Mouse (Mus musculus): ENCODE measurements around the gene Glud1. TPM values are rescaled to one million over a fixed set of nuclear protein-coding genes. Genes with fewer than 3 reads are reported as not detected.

The Glud1 gene
- polyA plus RNA-seq, 2 experiments, result 145 to 186 TPM

DNA sequence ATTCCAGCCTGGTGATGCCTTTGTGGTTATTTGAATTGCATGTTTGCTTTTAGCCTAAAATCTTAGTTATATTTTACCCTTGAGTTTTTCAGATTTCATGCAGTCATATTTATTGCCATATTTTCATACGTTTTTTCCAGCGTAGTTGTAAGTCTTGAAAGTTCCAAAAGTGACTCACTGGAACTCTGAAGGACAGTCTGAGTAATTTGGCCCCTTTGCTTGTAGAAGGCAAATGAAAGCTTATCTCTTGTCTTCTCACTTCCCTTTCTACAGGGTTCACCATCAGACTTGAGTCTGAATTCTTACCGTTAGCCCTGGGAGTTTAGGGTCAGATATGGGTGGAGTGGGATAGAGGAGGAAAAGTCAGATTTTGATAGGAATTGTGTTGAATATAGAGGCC, 16.1 kb downstream of the Glud1 start:
- H3K4me2 ChIP-seq (ENCODE audit: low read depth), result no peak overlapping the region
- H3K4me1 ChIP-seq (replicated peaks; ENCODE audit: control insufficient read depth in 2 of 2, insufficient read depth in 2 of 2, low read length in 1 of 2), result no peaks in the 10 kb centered on the region
- no peaks in the 10 kb centered on the region for H3K27me3 ChIP-seq (ENCODE audit: control insufficient read depth, insufficient read depth, low read length)
- ATAC-seq (ENCODE audit: insufficient read depth) (no peak), DNase-seq (ENCODE audit: low read depth in 3 of 3, low spot score in 3 of 3) (no peak)
- no peaks in the 10 kb centered on the region for H3K9me3 ChIP-seq (ENCODE audit: control insufficient read depth, low read length)
- TF ChIP-seq CTCF (IDR thresholded peaks at IDR 0.05; ENCODE audit: low read depth), result no peak
- no peak overlapping the region for H3K27ac ChIP-seq
- H3K4me3 ChIP-seq (ENCODE audit: insufficient read depth in 1 of 2, low read depth in 2 of 2, low read length in 2 of 2), result no peak overlapping the region
- 39% methylated on average over 3 of the region's 3 CpGs for WGBS (ENCODE audit: insufficient replicate concordance)
- H3K9ac ChIP-seq (replicated peaks), result no peak overlapping the region
- peaks cover 4% of the 10 kb centered on the region for H3K36me3 ChIP-seq (replicated peaks; ENCODE audit: control insufficient read depth, insufficient read depth, low read depth)

DNA sequence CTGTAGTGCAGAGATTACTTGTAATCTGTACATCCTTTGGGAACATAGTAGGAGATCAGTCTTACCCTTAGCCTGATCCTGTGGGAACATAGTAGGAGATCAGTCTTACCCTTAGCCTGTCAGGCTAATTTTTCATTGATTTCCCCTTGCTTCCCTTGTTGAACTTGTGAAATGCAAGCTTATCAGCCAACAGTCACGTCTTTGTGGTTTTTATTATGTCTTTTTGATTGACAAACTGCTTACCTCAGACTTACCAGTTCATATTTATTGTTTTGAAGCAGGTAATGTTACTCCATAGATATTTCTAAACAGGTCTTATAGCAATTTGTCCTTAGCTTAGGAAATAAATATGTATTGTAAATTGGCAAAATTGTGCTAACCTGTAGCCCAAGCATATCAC, 17.1 kb downstream of the Glud1 start:
- no peak for DNase-seq (ENCODE audit: low read depth in 3 of 3, low spot score in 3 of 3)
- H3K27ac ChIP-seq, result no peak overlapping the region
- peaks cover 4% of the 10 kb centered on the region for H3K36me3 ChIP-seq (replicated peaks; ENCODE audit: control insufficient read depth, insufficient read depth, low read depth)
- TF ChIP-seq CTCF (IDR thresholded peaks at IDR 0.05; ENCODE audit: low read depth) (no peak), EP300 (IDR thresholded peaks at IDR 0.05; ENCODE audit: low read depth) (no peak)
- H3K4me2 ChIP-seq (ENCODE audit: low read depth), result no peak overlapping the region
- no peaks in the 10 kb centered on the region for H3K27me3 ChIP-seq (ENCODE audit: control insufficient read depth, insufficient read depth, low read length)
- no peak for ATAC-seq (ENCODE audit: insufficient read depth)
- WGBS (ENCODE audit: insufficient replicate concordance), result 16% methylated on average over 1 of the region's 1 CpGs
- H3K9me3 ChIP-seq (ENCODE audit: control insufficient read depth, low read length), result no peaks in the 10 kb centered on the region
- no peak overlapping the region for H3K9ac ChIP-seq (replicated peaks)
- no peaks in the 10 kb centered on the region for H3K4me1 ChIP-seq (replicated peaks; ENCODE audit: control insufficient read depth in 2 of 2, insufficient read depth in 2 of 2, low read length in 1 of 2)
- H3K4me3 ChIP-seq (ENCODE audit: insufficient read depth in 1 of 2, low read depth in 2 of 2, low read length in 2 of 2), result no peak overlapping the region

- TF ChIP-seq EP300 (IDR thresholded peaks at IDR 0.05; ENCODE audit: low read depth) (no peak), CTCF (IDR thresholded peaks at IDR 0.05; ENCODE audit: low read depth) (no peak)
- Histone ChIP-seq H3K4me1 (replicated peaks; ENCODE audit: control insufficient read depth in 2 of 2, insufficient read depth in 2 of 2, low read length in 1 of 2) (no peaks in the 10 kb centered on the region), H3K9me3 (ENCODE audit: control insufficient read depth, low read length) (no peaks in the 10 kb centered on the region), H3K4me3 (ENCODE audit: insufficient read depth in 1 of 2, low read depth in 2 of 2, low read length in 2 of 2) (no peak overlapping the region), H3K27me3 (ENCODE audit: control insufficient read depth, insufficient read depth, low read length) (no peaks in the 10 kb centered on the region), H3K9ac (replicated peaks) (no peak overlapping the region), H3K4me2 (ENCODE audit: low read depth) (no peak overlapping the region), H3K27ac (no peak overlapping the region), H3K36me3 (replicated peaks; ENCODE audit: control insufficient read depth, insufficient read depth, low read depth) (peaks cover 12% of the 10 kb centered on the region)
- 71% methylated on average over 9 of the region's 9 CpGs for WGBS (ENCODE audit: insufficient replicate concordance)
- no peak for DNase-seq (ENCODE audit: low read depth in 3 of 3, low spot score in 3 of 3)
- ATAC-seq (ENCODE audit: insufficient read depth), result no peak
Observed at GRCm38 (mm10) chr14:34330657-34331158, 20.2 kb downstream of the Glud1 start.

GRCm38 (mm10) chr14:34331886-34332285, 21.4 kb downstream of the Glud1 start:
- Histone ChIP-seq H3K4me1 (replicated peaks; ENCODE audit: control insufficient read depth in 2 of 2, insufficient read depth in 2 of 2, low read length in 1 of 2) (no peaks in the 10 kb centered on the region), H3K4me3 (ENCODE audit: insufficient read depth in 1 of 2, low read depth in 2 of 2, low read length in 2 of 2) (no peak overlapping the region), H3K27me3 (ENCODE audit: control insufficient read depth, insufficient read depth, low read length) (no peaks in the 10 kb centered on the region), H3K4me2 (ENCODE audit: low read depth) (no peak overlapping the region), H3K9ac (replicated peaks) (no peak overlapping the region), H3K36me3 (replicated peaks; ENCODE audit: control insufficient read depth, insufficient read depth, low read depth) (peaks cover 16% of the 10 kb centered on the region), H3K27ac (no peak overlapping the region), H3K9me3 (ENCODE audit: control insufficient read depth, low read length) (no peaks in the 10 kb centered on the region)
- WGBS (ENCODE audit: insufficient replicate concordance), result 67% methylated on average over 3 of the region's 3 CpGs
- DNase-seq (ENCODE audit: low read depth in 3 of 3, low spot score in 3 of 3), result no peak
- TF ChIP-seq CTCF (IDR thresholded peaks at IDR 0.05; ENCODE audit: low read depth), result no peak
- TF ChIP-seq EP300 (IDR thresholded peaks at IDR 0.05; ENCODE audit: low read depth), result no peak
- ATAC-seq (ENCODE audit: insufficient read depth), result no peak

- no peak overlapping the region for H3K9ac ChIP-seq (replicated peaks)
- no peaks in the 10 kb centered on the region for H3K27me3 ChIP-seq (ENCODE audit: control insufficient read depth, insufficient read depth, low read length)
- H3K4me1 ChIP-seq (replicated peaks; ENCODE audit: control insufficient read depth in 2 of 2, insufficient read depth in 2 of 2, low read length in 1 of 2), result no peaks in the 10 kb centered on the region
- H3K27ac ChIP-seq, result no peak overlapping the region
- DNase-seq (ENCODE audit: low read depth in 3 of 3, low spot score in 3 of 3), result no peak
- TF ChIP-seq CTCF (IDR thresholded peaks at IDR 0.05; ENCODE audit: low read depth) (no peak), EP300 (IDR thresholded peaks at IDR 0.05; ENCODE audit: low read depth) (no peak)
- H3K9me3 ChIP-seq (ENCODE audit: control insufficient read depth, low read length), result no peaks in the 10 kb centered on the region
- WGBS (ENCODE audit: insufficient replicate concordance), result 72% methylated on average over 5 of the region's 5 CpGs
- no peak overlapping the region for H3K4me3 ChIP-seq (ENCODE audit: insufficient read depth in 1 of 2, low read depth in 2 of 2, low read length in 2 of 2)
- no peak overlapping the region for H3K4me2 ChIP-seq (ENCODE audit: low read depth)
- peaks cover 16% of the 10 kb centered on the region for H3K36me3 ChIP-seq (replicated peaks; ENCODE audit: control insufficient read depth, insufficient read depth, low read depth)
- ATAC-seq (ENCODE audit: insufficient read depth), result no peak
Observed at GRCm38 (mm10) chr14:34332476-34332875, 21.9 kb downstream of the Glud1 start.
